Mouse (Mus musculus): ENCODE data around the gene B4galnt2. TPM values are rescaled to one million over a fixed set of nuclear protein-coding genes. Genes with fewer than 3 reads are reported as not detected.
"Not testable (repeated sequence)": the region's sequence is repeated elsewhere in the genome, so short reads cannot be mapped to it uniquely, and the experiment has no call there.

Gene B4galnt2
- 0.78 to 1.3 TPM in 2 of 3 replicates, not detected in the other for total RNA-seq (2017)

DNA sequence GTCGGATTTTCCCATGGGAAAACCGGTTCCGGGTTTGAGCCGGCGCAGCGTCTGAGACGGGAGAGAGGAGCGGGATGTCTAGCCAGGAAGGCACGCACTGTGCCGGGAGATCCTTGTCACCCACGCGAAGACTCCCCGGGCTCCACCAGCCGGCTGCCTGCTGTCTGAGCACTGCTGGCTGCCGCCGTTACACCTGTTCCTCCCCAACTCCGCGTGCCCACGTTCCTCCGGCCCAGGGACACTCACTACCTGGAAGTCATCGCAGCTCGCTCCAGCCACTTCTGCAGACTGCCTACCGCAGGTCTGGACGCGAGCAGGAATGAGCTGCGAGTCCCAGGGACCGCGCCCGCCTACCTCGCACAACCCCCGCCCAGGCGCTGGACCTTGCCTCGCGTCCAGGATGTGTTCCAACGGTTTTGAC is at the start of gene B4galnt2:
Gene B4galnt2 (minus strand): TSS at position 321 of the 421 bp plus-strand sequence.
- ATAC-seq (replicated peaks; ENCODE audit: insufficient number of reproducible peaks, low FRiP score, low TSS enrichment, poor library complexity, severe bottlenecking) = no peak

DNA sequence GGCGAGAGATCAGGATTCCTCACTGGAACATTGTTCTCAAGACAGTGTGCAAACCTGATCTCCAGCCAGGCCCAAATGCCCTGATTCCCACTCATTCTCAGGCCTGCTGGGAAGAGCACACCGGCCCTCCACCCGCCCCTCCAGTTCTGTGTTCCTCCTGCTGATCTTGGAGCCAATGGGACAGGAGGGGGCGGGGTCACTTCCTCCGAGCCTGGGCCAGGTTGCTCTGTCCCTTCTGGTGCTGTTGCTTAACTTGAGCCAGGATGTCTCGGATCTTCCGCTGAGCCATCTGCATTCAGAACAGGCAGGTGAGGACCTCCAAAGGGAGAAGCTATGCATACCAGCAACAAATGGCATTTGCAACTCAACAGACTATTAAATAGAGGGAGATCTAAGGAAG is 48.6 kb upstream of the B4galnt2 start:
- no peak for ATAC-seq (replicated peaks; ENCODE audit: insufficient number of reproducible peaks, low FRiP score, low TSS enrichment, poor library complexity, severe bottlenecking)

DNA sequence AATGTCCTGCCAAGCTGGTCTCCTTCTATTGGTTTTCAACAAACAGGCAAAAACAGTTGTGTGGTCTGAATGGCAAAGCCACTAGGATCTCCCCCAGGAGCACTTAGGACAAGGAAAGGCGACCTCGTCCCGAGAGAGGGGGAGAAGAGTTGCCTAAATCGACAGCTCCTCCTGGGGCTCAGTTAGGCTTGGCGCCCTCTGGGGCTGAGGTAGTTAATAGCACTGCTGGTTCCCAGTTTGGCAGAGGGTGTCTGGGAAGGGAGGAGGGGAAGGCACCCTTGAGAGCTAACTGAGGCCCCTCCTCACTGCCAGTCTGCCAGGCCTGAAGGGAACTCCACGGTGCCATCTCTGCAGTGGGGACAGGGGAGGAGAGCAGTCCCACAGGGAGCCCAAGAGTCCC is 44.5 kb upstream of the B4galnt2 start:
- ATAC-seq (replicated peaks; ENCODE audit: insufficient number of reproducible peaks, low FRiP score, low TSS enrichment, poor library complexity, severe bottlenecking) = no peak

DNA sequence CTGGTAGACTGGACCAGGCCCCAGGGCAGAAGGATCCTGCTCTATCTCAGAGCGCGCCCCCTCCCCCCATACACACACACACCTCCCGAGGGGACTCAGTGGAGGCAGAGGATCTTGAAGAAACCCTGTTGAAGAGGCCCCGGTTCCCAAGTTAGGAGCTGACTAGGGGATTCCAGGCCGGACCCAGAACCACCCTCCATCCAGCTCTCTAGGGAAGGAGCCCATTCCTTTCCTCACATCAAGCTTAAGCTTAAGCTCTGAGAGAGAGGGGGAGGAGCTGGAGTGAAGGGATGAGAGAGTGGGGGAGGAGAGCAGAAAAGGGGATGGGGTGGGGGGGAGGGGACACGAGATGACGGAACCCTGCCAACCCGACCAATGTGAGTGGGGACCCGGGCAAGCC is 43.6 kb upstream of the B4galnt2 start:
- ATAC-seq (replicated peaks; ENCODE audit: insufficient number of reproducible peaks, low FRiP score, low TSS enrichment, poor library complexity, severe bottlenecking) = no peak

DNA sequence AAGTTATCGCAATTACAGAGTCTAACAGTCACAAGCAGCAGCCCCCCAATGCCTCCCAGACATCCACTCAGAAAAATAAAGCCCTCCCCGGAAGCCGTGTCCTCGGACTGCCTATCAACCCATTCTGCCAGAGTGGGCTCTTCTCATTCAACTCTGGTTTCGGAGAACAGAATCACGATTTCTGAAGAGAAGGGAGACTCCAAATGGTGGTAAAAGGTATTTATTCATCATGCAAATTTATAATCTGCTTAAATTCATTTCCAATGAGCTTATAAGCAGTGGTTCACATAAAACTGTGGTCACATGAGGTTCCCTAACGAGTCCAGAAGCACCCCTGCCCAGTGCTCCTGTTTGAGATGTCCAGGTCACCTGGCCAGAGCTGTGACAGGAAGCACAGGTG is 42.7 kb upstream of the B4galnt2 start:
- no peak for ATAC-seq (replicated peaks; ENCODE audit: insufficient number of reproducible peaks, low FRiP score, low TSS enrichment, poor library complexity, severe bottlenecking)

DNA sequence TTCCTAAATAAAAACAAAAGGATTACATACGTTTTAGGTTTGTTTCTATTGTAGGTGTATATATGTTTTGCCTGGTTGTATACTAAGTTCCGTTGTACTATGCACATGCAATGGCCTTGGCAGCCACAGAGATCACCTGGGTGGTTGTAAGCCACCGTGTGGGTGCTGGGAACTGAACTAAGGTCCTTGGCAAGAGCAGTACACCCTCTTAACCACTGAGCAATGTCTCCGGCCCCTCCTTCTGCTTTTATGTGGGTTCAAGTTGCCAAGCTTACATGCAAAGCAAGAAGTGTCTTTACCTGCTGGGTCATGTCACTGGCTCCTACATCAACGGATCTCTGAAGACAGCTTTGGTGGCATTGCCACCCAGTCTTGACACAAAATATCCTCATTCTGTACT is 38.6 kb upstream of the B4galnt2 start:
- ATAC-seq (replicated peaks; ENCODE audit: insufficient number of reproducible peaks, low FRiP score, low TSS enrichment, poor library complexity, severe bottlenecking) = no peak

DNA sequence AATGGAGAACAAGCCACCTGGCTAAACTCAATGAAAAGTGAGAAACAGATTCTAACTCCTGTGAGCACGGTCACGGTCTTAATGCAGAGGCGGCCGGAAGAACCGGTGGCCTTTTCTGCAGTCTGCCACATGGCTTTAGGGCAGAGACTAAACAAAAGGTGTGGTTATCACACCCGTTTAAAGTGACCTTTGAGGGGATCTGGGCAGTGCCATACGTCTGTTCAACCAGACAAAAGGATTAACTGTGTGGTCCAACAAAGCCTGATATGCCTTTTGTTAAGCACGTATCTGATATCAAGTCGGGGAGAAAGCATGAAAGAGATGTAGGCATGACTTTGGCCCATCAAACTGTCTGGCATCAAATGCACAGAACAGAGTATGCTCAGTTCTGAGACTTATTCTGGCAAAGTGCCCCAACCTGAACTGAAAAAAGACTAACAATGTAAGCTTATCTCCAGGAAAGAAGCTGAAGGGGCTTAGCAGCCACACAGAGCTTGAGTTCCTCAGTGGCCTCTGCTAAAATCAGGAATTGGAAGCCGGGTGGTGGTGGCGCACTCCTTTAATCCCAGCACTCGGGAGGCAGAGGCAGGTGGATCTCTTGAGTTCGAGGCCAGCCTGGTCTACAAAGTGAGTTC is 31.3 kb upstream of the B4galnt2 start:
- ATAC-seq (replicated peaks; ENCODE audit: insufficient number of reproducible peaks, low FRiP score, low TSS enrichment, poor library complexity, severe bottlenecking) = no peak

DNA sequence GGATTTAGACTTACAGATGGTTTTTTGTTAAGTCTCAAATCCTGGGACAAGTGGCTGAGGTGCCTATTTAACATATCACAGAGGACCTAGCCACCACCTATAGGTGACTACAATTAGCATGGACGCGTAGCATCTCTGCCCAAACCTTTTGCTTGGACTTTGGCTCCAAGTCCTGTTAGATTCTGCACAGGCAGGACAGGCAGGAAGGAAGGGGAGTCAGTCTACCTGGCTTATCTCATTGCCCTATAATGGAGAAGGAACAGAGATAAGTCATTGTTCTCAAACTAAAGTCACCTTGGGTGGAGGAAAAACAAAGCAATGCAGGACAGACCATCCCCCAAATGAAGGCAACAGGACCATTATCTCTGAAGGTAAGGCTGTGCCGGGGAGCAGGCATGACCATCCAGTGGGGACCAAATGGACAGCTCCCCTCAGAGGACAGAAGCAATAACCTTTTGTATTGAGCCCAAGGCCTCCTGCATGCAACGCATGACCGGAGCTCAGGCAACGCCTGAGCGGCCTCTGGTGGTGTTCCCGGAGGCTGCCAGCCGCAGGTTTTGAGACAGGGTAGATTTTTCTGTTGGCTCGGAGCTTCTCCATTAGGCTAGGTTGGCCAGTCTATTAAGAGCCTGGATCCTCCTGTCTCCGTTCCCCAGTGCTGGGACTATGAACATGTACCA is 25.3 kb upstream of the B4galnt2 start:
- no peak for ATAC-seq (replicated peaks; ENCODE audit: insufficient number of reproducible peaks, low FRiP score, low TSS enrichment, poor library complexity, severe bottlenecking)

DNA sequence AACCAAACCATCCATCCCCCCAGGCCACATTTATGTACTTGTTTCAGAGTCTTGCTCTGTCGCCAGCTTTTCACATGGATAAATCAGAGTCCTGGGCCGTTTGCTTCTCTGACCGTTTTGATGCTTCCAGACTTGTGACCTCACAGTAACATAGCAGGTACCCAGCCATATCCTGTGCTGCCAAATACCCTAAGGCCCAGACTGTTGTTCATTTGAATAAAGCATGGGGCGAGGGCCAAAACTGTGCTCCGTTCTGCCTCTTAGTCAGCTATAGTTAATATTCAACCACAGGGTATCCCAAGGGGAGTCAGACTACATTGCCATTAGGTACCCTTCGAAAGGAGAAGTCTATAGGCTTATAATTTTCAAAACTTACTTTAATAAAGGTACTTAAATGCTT is 21.7 kb upstream of the B4galnt2 start:
- ATAC-seq (replicated peaks; ENCODE audit: insufficient number of reproducible peaks, low FRiP score, low TSS enrichment, poor library complexity, severe bottlenecking) = no peak

DNA sequence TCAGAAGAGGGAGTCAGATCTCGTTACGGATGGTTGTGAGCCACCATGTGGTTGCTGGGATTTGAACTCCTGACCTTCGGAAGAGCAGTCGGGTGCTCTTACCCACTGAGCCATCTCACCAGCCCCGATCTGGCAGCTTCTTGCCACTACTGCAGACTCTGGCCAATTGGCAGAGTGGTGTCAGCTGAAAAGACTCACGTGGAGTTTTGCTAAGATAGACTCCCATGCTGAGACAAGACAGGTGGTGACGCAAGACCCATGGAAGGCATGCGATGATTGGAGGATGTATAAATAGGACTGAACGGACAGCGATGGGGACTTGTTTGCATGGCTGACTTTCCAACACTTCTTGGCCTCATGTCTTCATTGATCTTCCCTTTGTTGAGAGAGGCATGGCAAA is 17.5 kb upstream of the B4galnt2 start:
- ATAC-seq (replicated peaks; ENCODE audit: insufficient number of reproducible peaks, low FRiP score, low TSS enrichment, poor library complexity, severe bottlenecking) = not testable (repeated sequence)

DNA sequence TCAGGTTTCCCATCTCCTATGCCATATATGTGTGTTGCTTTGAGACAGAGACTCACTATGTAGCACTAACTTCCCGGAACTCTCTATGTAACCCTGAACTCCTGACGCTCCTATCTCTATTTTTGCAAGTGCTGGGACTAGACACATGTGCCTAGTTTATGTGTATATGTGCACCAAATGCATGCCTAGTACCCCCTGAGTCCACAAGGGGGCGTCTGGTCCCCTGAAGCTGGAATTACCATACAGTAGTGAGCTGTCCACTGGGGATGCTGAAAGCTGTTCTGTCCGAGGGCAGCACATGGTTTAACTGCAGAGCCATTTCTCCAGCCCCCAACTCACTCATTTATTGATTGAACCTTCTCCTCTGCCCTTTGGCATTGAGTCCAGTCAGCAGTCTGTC is 11.7 kb upstream of the B4galnt2 start:
- no peak for ATAC-seq (replicated peaks; ENCODE audit: insufficient number of reproducible peaks, low FRiP score, low TSS enrichment, poor library complexity, severe bottlenecking)

DNA sequence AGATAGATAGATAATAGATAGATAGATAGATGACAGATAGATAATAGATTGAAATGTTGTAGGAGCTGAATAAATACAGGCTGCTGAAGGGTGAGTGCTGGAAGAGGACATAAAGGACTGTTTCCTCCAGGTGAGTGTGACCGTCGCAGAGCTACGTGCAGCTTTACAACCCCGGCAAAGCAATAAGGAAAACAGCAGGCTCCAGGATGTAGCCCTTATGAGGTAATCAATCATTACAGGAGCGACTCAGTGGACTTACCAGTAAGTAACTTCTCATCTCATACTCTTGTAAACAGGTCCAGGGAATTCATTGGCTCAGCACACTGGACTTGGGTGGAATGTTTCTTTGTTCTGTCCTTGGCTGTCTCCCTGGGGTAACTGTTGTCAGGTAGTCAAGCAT is 11.3 kb upstream of the B4galnt2 start:
- no peak for ATAC-seq (replicated peaks; ENCODE audit: insufficient number of reproducible peaks, low FRiP score, low TSS enrichment, poor library complexity, severe bottlenecking)

DNA sequence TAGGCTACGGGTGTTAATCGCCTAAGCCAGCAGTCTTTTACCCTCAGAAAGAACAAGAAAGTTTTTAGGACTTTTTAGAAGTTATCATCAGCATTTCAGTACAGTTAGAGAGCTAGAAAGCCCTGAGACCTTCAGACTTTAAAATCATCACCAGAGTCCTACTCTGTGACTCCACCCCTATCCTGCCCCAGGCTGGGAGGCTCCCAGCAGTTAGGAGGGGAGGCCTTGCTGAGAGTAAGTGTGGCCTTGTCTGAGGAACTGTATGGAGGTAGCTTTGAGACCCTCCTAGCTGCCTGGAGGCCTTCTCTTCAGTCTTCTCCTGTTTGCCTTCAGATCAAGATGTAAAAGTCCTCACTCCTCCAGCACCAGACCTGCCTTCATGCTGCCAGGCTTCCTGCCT is 9.5 kb upstream of the B4galnt2 start:
- no peak for ATAC-seq (replicated peaks; ENCODE audit: insufficient number of reproducible peaks, low FRiP score, low TSS enrichment, poor library complexity, severe bottlenecking)

DNA sequence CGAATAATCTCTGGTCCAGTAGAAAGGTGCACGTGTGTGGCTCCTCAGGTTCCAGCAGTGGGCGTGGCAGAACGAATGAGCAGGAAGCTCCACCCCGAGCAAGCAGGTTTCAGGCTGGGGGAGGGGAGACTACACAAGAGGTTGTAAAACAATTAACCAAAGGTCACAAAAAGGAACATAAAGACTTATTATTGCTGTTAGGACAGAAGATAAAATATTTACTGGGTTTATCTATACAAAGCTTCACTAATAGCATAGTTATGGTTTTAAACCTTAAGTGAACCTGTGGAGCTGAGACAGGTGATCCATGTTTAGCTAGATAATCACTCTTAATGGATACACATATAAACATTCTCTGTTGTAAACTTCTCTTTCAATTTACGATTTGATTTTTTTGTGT is 8.8 kb upstream of the B4galnt2 start:
- not testable (repeated sequence) for ATAC-seq (replicated peaks; ENCODE audit: insufficient number of reproducible peaks, low FRiP score, low TSS enrichment, poor library complexity, severe bottlenecking)

DNA sequence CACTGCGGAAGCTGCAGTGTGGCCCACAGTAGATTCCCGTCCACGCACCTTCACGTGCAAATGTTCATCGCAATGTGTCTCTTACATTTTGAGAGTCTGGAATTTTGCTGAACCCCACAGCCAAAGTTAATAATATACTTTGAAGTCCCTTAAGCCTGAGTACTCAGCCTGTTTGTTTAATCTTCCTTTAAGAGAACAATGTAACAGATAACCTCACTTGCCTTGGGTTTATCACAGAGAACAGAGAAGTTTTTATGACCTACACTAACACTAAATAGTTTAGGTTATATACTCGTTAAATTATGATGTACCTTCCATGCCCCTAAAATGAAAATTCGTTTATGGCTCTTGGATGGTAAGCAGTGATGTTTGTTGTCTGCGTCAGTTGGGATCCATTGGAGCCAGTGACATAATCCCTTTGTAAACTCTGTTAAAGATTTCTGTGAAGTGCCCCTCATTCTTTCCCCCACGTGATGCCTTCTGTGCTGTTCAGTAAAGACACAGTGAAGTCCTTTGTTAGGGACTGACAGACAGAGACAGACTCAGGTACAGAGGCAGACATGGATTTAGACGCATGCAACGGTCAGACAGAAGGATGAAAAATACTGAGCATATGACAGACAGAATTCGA is 7.4 kb upstream of the B4galnt2 start:
- ATAC-seq (replicated peaks; ENCODE audit: insufficient number of reproducible peaks, low FRiP score, low TSS enrichment, poor library complexity, severe bottlenecking) = no peak

DNA sequence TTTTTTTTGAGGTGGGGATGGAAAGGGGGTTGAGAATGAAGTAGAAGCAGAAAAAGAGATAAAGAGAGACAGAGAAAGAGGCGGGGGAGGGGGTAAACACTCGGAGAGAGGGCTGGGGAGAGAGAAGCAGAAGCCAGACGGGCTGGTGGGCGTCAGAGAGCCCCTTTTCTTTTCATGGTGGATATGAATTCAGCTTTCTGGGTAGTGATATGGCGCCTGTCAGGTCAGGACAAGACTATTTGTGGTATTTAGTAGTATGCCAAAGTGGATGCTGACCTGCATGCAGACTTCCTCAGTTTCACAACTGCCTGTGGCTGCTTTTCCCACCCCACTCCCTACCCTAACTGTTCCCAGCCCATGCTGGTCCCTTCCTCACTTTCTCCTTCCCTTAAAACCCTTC is 1.7 kb upstream of the B4galnt2 start:
- no peak for ATAC-seq (replicated peaks; ENCODE audit: insufficient number of reproducible peaks, low FRiP score, low TSS enrichment, poor library complexity, severe bottlenecking)

DNA sequence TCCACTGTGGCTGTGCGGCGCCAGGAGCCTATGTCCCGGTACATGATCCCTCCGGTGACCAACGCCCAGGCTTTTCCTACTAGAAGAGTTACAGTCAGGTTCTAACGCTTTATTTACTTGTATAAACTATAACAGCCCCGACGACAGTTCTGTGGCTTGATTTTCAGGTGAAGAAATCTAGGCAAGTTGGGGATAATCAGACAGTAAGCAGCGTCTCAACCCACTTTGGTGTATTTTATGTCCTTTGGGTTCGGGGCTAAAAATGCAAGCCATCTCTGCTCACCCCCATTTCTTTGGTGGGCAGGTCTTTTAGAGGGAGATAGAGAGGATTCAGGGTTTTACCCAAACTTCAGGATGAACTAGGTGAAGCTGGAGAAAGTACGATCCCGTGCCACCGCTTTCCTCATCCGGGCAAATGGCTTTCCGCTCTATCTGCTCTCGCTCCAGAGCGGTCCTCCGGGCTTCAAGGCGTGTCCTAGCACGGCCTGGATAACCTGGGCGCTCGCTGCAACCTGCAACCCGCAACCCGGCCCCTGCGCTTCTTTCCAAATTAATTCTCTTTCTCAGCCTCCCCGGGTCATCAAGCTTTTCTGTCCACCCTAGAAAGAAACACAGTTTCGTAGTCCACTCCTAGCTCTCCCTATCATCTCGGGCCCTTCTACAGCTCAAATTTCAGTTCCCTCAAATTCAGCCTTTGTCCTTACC is 467 bp upstream of the B4galnt2 start:
- ATAC-seq (replicated peaks; ENCODE audit: insufficient number of reproducible peaks, low FRiP score, low TSS enrichment, poor library complexity, severe bottlenecking) = no peak

DNA sequence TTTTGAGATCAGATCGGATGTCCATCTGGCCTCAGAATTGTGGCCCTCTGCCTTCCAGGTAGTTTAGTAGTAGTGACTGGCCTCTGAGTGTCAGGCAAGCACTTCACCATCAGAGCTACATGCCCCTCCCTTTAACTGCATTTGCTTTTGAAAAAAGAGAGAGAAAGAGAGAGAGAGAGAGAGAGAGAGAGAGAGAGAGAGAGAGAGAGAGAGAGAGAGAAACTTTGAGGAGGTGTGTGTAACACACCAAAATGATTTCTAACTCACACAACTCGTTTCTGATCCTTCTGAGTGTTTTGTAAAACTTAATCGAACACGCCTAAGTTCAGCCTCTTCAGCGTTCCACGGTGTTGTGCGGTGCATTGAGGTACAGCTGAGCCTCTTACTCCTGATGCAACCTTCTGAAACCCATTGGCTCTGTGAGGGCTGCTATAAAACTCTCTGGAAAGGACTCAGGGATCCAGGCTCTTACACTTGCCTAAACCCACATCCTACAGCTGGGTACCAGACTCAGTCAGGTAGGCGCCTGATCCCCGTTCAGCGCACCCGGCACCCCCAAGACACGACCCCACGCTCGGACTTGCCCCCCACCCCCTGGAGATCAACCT is 628 bp downstream of the B4galnt2 start:
- ATAC-seq (replicated peaks; ENCODE audit: insufficient number of reproducible peaks, low FRiP score, low TSS enrichment, poor library complexity, severe bottlenecking) = no peak

DNA sequence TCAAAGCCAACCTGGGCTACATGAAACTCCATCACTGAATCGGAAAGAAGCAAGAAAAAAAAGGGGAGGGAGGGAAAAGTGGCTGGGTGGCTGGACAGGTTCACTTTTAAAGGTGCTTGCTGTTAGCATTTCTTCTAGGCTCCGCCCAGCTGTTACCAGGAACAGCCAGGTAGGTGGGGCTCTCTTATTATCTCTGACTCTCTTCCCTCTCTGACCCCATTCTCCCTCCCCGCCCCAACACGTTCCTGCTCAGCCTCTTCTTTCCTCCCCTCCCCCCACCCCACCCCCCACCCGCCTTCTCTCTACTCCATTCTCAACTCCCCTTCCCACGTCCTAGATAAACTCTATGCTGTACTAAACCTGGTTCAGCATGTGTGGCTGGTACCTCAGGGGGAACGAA is 3.1 kb downstream of the B4galnt2 start:
- ATAC-seq (replicated peaks; ENCODE audit: insufficient number of reproducible peaks, low FRiP score, low TSS enrichment, poor library complexity, severe bottlenecking) = no peak

All from monocyte, adult 5-6 weeks (primary cell).